Mouse (Mus musculus): Measurements from ENCODE around the gene Tefm.

DNA sequence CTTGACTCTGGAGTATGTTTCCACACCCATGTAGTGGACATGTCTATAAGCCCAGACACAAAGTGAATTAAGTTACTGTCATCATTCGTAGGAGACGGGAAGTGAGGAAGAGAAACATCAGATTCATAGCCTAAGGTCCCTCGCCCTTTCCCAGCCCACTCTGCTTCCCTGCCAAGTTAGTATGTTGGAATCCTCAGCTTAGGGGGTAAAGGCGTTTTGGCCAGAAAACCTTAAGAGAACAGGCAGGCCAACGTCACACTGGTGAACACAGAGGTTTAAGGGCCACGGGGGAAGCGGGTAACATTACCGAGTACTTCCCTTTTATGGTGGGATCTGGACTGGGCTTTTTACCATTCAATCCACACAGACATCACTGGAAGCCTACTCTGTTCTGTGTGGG, 13.6 kb upstream of the Tefm start:
- TF ChIP-seq CTCF (IDR thresholded peaks at IDR 0.05; ENCODE audit: insufficient read depth, low read length) (no peak), POLR2A (IDR thresholded peaks at IDR 0.05; ENCODE audit: borderline replicate concordance, extremely low read depth, low read depth, low read length) (no peak)
